Mouse (Mus musculus) lung, postnatal 0 days (tissue): Measurements from ENCODE around the gene Papola. TPM values are rescaled to one million over a fixed set of nuclear protein-coding genes. Genes with fewer than 3 reads are reported as not detected.
A peak's percentile ranks its signal among the peaks of the same experiment; 100 is the strongest.
"Not testable (repeated sequence)": the region's sequence is repeated elsewhere in the genome, so short reads cannot be mapped to it uniquely, and the experiment has no call there.

Experiments
- ATAC-seq: fragments of 200-750 bp; cut with Nextera tagmentation; 2 replicates; pipeline ENCODE4 v1.8.0; 2017; ENCODE audit warnings: moderate library complexity
- DNase-seq: peaks from one replicate; pipeline ENCODE4 v3.0.0-alpha.2; 2016; ENCODE audit warnings: low spot score
- H3K27ac ChIP-seq: fragments of 300-500 bp; sonication (generic); 2 replicates; pipeline ENCODE4 v1.5.1; 2014; ENCODE audit warnings: antibody characterized with exemption, mild to moderate bottlenecking, low read length, mixed read lengths
- H3K27me3 ChIP-seq: fragments of 300-500 bp; sonication (generic); replicated peaks from 2 replicates; pipeline ENCODE4 v1.6.1; 2014; ENCODE audit warnings: low read length, mixed read lengths; ENCODE audit not compliant: insufficient read depth
- H3K36me3 ChIP-seq: fragments of 300-500 bp; sonication (generic); 2 replicates; pipeline ENCODE4 v1.6.1; 2014; ENCODE audit warnings: low read length, mixed read lengths; ENCODE audit not compliant: insufficient read depth
- H3K4me1 ChIP-seq: fragments of 300-500 bp; sonication (generic); 2 replicates; pipeline ENCODE4 v1.6.1; 2014; ENCODE audit warnings: antibody characterized with exemption, low read depth, low read length, mixed read lengths; ENCODE audit not compliant: insufficient read depth
- H3K4me2 ChIP-seq: fragments of 300-500 bp; sonication (generic); replicated peaks from 2 replicates; pipeline ENCODE4 v1.6.1; 2014; ENCODE audit warnings: low read depth, mild to moderate bottlenecking, low read length, moderate library complexity, mixed read lengths
- H3K4me3 ChIP-seq: fragments of 300-500 bp; sonication (generic); 2 replicates; pipeline ENCODE4 v1.5.1; 2014; ENCODE audit warnings: low read depth, low read length
- H3K9ac ChIP-seq: fragments of 300-500 bp; sonication (generic); replicated peaks from 2 replicates; pipeline ENCODE4 v1.6.1; 2014; ENCODE audit warnings: low read depth, mild to moderate bottlenecking
- H3K9me3 ChIP-seq: fragments of 300-500 bp; sonication (generic); 2 replicates; pipeline ENCODE4 v1.6.1; 2016; ENCODE audit warnings: low read length, mixed read lengths
- CTCF ChIP-seq: IDR thresholded peaks from 2 replicates; pipeline ENCODE4 v1.5.1; 2016; ENCODE audit warnings: antibody characterized with exemption, mild to moderate bottlenecking
- EP300 ChIP-seq: IDR thresholded peaks from 2 replicates; pipeline ENCODE4 v1.6.1; 2016; ENCODE audit warnings: antibody characterized with exemption, mild to moderate bottlenecking, control low read depth
- WGBS: fragments of 180-500 bp; shearing (Covaris S2); extraction: QIAGEN DNeasy Blood & Tissue Kit; methylation state at CpG from one replicate; pipeline ENCODE4 v1.1.7; 2014; 5-methylcytosine and 5-hydroxymethylcytosine counted together
- polyA plus RNA-seq: library from polyadenylated mRNA; unstranded; fragments of >200 nt; fragmentation: Nextera tagmentation; extraction: Ambion mirVana; gene quantifications from 2 replicates; pipeline ENCODE4 v1.2.1, GENCODE M21; 2015

The Papola gene
- polyA plus RNA-seq, 1 experiment from 2014 or later: 102 TPM

- H3K4me1 ChIP-seq: no peaks in the 10 kb centered on the region
- TF ChIP-seq EP300: no peak
- no peak for TF ChIP-seq CTCF
- H3K9me3 ChIP-seq: no peaks in the 10 kb centered on the region
- no peak overlapping the region for H3K4me3 ChIP-seq
- DNase-seq: peak; percentile 12
- WGBS: 71% methylated on average over 6 of the region's 6 CpGs
- no peak overlapping the region for H3K9ac ChIP-seq
- peaks cover 26% of the 10 kb centered on the region for H3K36me3 ChIP-seq
- H3K27ac ChIP-seq: no peak overlapping the region
- H3K4me2 ChIP-seq: no peak overlapping the region
- ATAC-seq: 0 out of 2 replicates have a peak, but pooled peaks have one; percentile 35
- H3K27me3 ChIP-seq: no peaks in the 10 kb centered on the region
Measured at GRCm38 (mm10) chr12:105835571-105835970, 51.1 kb downstream of the Papola start.

GRCm38 (mm10) chr12:105836196-105836595, 51.7 kb downstream of the Papola start:
- Histone ChIP-seq H3K27me3 (no peaks in the 10 kb centered on the region), H3K4me2 (no peak overlapping the region), H3K36me3 (peaks cover 26% of the 10 kb centered on the region), H3K9ac (no peak overlapping the region), H3K4me3 (no peak overlapping the region), H3K27ac (no peak overlapping the region), H3K4me1 (no peaks in the 10 kb centered on the region), H3K9me3 (no peaks in the 10 kb centered on the region)
- 69% methylated on average over 2 of the region's 2 CpGs for WGBS
- peak; percentile 43 for DNase-seq
- TF ChIP-seq EP300: no peak
- peak; percentile 62 for TF ChIP-seq CTCF
- no peak for ATAC-seq

GRCm38 (mm10) chr12:105839096-105839495, 54.6 kb downstream of the Papola start:
- Histone ChIP-seq H3K4me2 (no peak overlapping the region), H3K27me3 (no peaks in the 10 kb centered on the region), H3K27ac (no peak overlapping the region), H3K36me3 (peaks cover 25% of the 10 kb centered on the region), H3K4me3 (no peak overlapping the region), H3K9ac (no peak overlapping the region), H3K4me1 (no peaks in the 10 kb centered on the region), H3K9me3 (no peaks in the 10 kb centered on the region)
- peak; percentile 52 for DNase-seq
- no peak for ATAC-seq
- WGBS: 69% methylated on average over 4 of the region's 4 CpGs
- TF ChIP-seq CTCF (peak; percentile 66), EP300 (no peak)

- WGBS: 94% methylated on average over 8 of the region's 8 CpGs
- H3K4me2 ChIP-seq, H3K4me3 ChIP-seq, H3K4me1 ChIP-seq, H3K9me3 ChIP-seq, ATAC-seq, H3K9ac ChIP-seq, H3K27me3 ChIP-seq, H3K27ac ChIP-seq, DNase-seq: not testable (repeated sequence)
- peaks cover 20% of the 10 kb centered on the region for H3K36me3 ChIP-seq
- peak; percentile 36; the same call in 1 of the 2 replicates for TF ChIP-seq CTCF
Measured at GRCm38 (mm10) chr12:105840545-105840944, 56.1 kb downstream of the Papola start.

- no peak overlapping the region for H3K9ac ChIP-seq
- no peaks in the 10 kb centered on the region for H3K9me3 ChIP-seq
- H3K36me3 ChIP-seq: peaks cover 9% of the 10 kb centered on the region; the same call in 1 of the 2 replicates
- no peak overlapping the region for H3K4me3 ChIP-seq
- no peak for DNase-seq
- ATAC-seq: no peak
- no peak overlapping the region for H3K4me2 ChIP-seq
- 50% methylated on average over 12 of the region's 12 CpGs for WGBS
- H3K4me1 ChIP-seq: no peaks in the 10 kb centered on the region
- no peak overlapping the region for H3K27ac ChIP-seq
- TF ChIP-seq CTCF (no peak), EP300 (no peak)
- H3K27me3 ChIP-seq: no peaks in the 10 kb centered on the region
Measured at GRCm38 (mm10) chr12:105843243-105844005, 58.9 kb downstream of the Papola start.

- WGBS: 92% methylated on average over 4 of the region's 4 CpGs
- DNase-seq (no peak), ATAC-seq (no peak)
- Histone ChIP-seq H3K27me3 (no peaks in the 10 kb centered on the region), H3K27ac (no peak overlapping the region), H3K9me3 (no peaks in the 10 kb centered on the region), H3K4me2 (no peak overlapping the region), H3K9ac (no peak overlapping the region), H3K4me3 (no peak overlapping the region), H3K4me1 (no peaks in the 10 kb centered on the region), H3K36me3 (peaks cover 9% of the 10 kb centered on the region; the same call in 1 of the 2 replicates)
- no peak for TF ChIP-seq CTCF
- TF ChIP-seq EP300: no peak
Measured at GRCm38 (mm10) chr12:105844406-105844805, 59.9 kb downstream of the Papola start.
